Mouse (Mus musculus) embryo, embryonic 9.5 days (tissue): Measurements from ENCODE around the gene Lca5.

Experiments used
- DNase-seq: peaks from one replicate; pipeline ENCODE4 v3.0.0-alpha.2; 2017; ENCODE audit errors: extremely low spot score

Lca5 gene

DNA sequence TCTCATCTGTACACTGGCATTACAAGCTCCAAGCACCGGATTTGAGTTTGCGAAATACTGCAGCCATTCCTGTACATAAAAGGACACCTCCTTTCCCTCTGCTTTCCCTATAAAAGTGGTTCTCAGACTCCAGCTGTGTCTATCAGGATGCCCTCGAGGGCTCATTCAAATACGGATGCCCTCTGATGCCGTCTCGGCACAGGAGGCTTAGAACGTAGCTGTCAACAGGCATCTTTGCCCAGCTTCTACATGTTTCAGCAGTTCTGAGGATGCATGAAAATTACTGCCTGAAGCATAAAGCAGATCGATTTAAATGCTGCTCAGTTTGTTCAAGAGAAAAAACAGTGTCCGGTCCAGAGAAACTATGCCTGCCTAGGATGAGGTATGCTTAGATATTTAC lies 51.4 kb downstream of the Lca5 start:
- DNase-seq = no peak

DNA sequence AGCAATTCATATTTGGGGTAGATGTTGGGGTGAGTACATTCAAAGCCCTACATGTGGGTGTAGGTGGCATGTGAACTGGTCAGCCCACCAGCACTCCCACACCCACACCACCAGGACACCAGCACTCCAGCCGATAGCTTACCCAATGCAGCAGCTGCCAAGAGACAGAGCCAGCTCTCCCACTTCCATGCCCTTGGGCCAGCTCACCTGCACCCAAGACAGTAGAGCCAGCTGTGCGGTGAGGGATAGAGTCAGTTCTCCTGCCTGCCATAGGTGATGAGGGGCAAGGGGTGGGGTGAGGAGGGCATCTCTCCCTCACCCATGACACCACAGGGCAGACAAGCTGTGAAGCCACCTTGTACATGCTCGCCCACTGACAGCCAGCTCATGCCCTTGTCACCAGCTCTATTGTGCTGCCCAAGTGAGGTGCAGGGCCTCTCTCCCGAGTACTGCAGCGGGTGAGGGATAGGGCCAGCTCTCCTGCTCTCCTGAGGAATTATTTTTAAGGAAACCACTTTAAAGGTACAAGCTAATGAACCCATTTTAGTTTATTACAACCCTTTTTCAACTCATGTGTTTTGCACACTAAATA lies 54.6 kb downstream of the Lca5 start:
- no peak for DNase-seq

DNA sequence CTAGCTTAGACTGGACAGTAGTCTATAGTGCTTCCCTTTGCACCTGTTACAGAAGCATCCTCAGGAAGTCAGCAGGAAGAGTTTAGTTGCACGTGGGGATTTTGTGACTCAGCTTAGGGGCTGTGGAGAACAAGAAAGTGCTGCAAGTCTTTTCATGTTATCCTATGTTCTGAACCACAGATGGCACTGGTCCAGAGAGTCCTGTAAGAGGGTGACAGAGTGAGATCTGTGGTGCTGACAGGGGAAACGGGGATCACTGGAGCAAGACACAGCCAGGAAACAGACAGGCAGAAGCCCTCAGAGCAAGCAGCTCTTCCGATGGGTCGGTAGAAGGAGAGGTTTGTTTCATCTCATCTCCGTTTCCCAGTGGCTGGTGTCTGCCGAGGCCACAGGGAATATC lies 55.6 kb downstream of the Lca5 start:
- no peak for DNase-seq

DNA sequence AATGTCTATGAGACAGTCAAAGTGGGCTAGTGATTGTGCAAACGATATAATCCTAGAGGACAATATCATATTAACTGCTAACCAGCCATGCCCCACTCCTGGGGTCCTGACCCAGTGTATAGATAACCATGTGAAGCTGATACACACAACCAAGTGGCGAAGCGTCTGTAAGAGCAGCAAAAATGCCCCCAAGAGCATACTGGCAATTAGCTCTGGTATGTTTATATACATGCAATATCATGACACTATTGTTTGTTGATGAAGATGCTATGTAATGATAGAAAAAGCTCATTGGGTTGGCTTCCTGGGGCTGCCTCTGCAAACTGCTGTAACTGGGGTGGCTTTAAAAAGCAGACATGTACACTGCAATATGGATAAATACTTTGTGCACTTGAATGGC lies 57.7 kb downstream of the Lca5 start:
- no peak for DNase-seq

DNA sequence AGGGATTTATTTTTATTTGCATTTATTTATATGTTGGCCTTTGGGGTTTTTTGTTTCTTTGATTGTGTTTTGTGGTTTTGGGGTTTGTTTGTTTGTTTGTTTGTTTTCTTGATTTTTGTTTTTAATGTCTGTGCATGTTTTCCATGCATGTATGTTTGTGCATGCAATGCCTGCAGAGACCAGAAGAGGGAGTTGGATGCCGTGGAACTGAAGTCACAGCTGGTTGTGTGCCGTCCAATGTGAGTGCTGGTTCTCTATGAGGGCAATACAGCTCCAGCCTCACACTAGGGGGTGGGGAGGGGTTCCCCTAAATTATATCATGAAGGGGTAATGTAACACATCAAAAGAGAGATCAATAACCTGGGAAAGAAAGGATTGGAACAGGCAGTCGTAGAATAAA lies 58.2 kb downstream of the Lca5 start:
- no peak for DNase-seq

DNA sequence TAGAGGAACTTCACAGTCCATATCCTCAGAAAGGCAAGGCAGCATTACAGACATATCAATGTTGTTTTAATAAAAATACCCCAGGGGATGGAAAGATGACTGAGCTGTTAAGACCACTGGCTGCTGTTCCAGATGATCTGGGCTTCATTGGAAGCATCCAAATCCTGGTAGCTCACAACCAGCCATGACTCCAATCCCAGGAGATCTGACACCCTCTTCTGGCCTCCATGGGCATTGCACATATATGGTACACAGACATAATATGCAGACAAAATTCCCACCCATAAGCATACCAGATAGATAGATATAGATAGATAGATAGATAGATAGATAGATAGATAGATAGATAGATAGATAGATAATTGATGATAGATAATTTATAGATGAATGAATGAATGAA lies 59.6 kb downstream of the Lca5 start:
- no peak for DNase-seq

DNA sequence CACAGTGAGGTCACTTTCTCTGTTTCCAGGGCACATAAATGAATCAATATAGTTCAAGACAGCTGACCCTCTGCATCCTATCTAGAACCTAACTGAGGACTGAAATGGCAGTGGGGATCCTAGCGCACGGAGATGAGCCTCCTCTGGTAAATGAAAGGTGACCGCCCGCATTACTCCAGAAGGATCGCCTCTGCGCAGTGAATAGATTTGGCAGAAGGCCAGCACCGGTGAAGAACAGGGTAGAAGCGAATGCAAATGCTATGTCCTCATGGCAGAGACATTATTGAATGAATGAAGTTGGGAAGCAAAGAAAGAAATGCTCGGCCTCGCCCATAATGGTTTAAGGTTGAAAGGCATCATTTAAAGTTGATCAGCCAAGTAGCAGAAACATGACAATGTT lies 61.3 kb downstream of the Lca5 start:
- DNase-seq = no peak

DNA sequence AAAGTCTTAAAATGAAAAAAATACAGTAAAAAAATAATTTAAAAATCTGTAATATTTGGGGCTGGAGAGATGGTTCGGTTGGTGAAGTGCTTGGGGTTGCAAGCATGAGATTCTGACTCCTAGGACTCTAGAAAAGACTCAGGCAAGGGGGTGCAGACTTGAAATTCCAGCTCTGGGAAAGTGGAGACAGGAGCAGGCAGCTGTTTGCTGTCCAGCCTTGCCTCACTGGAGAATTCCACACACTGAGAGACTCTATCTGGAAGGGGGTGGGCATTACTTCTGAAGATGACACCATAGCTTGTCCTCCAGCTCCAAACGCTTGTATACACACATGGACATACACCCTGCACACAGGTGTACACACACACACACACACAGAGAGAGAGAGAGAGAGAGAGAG lies 63.8 kb downstream of the Lca5 start:
- DNase-seq = no peak

DNA sequence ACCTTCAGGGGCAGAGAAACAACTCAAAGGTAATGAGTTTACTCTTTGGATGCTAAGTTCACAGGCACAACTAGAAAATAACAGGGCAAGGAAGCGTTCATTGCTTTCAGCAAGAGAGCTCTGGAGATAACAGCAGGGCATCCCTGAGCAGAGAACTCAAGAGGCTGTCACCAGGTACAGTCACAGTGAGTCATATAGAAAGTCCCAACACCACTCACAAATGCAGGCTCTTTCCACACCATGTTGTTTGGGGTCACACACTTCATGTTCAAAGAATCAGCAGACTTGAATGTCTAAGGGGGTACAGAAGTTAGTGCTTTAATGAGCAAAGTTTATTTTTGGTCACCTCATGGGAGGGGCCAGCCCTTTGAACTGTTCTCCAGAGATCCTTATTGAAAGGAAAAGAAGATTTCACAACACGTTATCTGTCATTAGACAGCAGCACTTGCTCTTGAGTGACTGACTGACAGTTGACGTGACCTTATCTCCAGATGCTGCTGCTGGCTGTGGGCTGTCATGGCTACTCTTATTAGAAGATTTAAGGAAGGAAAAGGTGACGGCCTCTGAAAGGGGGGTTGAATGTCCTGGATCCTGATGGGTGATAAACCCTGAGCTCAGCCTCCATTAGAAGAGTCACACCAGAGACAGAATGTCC lies 65.3 kb downstream of the Lca5 start:
- DNase-seq = no peak

DNA sequence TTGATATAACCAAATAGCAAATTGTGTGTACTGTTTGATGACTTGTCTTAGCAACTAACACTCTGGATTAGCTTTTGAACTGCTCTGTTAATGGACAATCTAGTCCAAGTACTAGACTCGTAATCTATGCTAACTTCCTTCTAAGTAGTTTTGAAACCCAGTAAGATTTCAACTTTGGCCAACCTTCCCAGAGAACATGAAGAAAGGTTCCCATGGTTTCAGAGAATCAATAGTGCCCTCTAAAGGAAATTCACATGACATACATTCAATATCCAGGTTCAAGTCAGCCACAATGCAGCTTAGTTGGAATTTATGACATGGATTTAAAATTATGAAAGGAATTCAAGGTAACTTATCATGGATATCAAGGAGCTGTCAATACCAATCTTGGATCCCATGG lies 70.0 kb downstream of the Lca5 start:
- no peak for DNase-seq

DNA sequence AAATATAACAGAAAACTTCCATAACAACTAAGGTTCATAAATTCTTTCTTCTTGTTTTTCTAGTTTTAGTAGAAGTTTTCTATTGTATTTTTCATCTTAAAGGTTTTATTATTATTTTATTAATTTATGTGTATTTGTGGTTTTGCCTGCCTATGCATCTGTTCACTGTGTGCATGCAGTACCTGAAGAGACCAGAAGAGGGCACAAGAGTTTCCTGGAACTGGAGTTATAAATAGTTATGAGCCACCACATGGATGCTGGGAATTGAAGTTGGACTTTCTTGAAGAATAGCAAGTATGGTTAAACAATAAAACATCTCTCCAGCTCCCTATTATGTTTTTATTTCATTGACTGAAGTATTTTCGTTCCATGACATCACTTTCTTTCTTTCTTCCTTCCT lies 72.7 kb downstream of the Lca5 start:
- DNase-seq = no peak

DNA sequence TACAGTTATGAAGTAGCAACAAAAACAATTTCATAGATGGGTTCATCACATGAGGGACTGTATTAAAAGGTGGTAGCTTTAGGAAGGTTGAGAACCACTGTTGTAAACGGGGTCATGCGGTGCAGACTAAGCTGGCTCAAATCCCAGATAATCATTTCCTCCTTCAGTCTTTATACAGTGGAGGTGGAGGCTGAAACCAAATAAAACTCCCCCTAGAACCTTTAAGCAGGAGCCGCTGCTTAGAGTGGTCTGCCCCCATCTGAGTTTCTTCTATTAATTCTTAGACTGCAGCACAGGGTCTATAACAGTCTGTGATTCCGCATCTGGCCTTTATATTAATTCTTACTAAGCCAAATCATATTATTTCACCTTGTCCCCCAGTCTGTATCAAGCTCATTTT lies 85.1 kb downstream of the Lca5 start:
- no peak for DNase-seq

DNA sequence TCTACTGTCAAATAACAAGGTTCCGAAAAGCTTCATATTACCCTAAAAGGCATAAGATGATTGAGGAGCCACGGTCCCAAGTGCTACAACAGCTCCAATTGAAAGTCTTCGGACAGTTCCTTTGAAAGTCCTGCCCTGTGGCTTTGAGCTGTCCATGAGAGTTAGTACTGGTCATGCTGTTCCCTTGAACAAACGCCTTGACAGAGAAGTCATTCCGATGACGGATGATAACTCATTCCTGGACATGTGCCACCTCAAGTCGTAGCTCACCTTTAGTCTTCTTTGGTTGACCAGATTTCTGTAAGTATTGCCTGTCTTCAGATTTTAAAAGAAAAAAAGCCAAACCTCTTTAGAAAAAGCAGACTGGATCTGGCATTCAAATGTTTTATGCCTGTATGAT lies 87.6 kb downstream of the Lca5 start:
- DNase-seq = peak; percentile 10

DNA sequence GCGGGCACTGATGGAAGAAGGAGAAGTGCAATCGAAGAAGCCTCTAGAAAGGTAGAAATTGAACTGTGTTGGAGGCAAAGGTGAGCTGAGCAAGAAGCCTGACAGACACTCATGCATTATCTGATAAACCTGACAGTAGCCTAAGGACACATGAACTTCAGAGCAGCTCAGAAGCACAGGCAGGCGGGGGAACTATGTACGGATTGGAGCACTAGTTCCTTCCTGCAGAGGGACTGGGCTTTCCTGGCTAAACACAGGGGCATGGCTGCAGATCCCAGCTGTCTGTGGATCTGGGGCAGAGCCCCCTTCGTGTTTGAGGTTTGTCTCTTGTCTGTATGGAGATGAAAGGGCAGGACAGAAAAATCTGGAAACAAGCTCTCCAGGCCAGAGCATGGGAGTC lies 89.8 kb downstream of the Lca5 start:
- no peak for DNase-seq

DNA sequence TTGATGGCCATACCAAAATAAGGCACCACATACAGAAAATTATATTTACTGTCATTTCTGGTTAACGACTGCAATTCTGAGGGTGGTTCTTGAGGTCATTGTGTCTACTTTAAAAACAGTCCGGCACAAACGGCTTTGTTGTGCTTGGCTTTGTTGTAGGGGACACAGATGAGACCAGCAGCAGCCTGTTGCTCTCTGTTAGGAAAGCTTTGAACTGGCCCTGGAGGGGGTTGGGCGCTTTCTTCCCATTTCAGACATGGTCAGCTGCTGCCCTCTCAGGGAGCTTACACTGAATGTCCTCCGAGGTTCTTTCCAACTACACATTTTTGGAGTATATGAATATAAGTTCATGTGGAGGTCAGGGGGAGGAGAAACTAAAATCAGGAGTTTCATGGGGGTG lies 90.3 kb downstream of the Lca5 start:
- peak; percentile 71 for DNase-seq

DNA sequence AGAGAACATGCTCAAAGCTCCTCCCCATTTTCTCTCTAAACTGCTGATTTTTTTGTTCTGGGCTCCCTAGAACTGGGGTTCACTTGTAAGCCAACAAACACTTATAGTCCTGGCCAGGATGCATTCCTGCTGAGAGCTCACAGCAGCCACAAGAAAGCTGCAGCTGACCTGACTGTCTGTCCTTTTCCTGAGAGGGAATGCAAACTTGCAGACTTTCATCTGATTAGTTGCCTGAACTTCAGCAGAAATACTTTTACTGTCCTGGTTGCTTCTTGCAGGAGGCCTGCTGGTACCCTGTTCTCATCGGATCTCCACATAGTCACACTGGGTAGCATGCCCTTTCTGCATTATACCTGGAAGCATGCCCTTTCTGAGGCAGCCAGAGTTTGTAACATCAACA lies 91.0 kb downstream of the Lca5 start:
- peak; percentile 36 for DNase-seq

DNA sequence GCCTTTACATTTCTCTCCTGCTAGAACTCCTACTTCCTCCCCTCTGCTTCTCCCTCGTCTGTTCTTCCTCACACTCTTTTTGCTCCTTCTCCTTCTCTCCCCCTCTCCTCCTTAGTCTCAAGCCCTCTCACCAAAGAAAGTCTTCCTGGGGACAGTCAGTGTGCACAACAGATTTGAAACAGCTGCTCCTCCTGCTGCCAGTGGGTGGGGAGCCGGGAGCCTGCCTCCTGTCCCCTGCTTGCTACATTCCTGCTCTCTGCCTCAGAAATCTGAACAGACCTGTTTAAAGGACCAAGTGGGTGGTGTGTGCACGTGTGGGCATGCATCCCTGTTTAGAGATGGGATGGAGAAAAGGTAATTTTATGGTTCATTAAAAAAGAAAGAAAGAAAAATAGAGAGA lies 91.4 kb downstream of the Lca5 start:
- peak; percentile 61 for DNase-seq

DNA sequence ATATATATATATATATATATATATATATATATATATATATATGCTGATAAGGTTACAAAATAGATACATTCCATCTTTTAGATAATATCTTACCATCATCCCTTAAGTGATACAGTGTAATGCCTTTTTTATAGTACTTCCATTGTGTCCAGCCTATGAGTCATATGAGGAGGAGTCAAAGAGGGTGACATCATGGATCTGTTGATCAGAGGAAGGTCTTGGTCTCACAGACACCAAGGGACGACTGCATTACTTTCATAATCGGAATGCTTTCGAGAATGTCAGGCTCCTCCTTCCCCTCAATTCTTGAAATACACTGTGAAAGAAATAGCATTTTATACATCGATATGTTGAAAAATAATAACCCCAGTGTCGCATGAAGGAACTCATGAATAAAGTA lies 93.4 kb downstream of the Lca5 start:
- no peak for DNase-seq

DNA sequence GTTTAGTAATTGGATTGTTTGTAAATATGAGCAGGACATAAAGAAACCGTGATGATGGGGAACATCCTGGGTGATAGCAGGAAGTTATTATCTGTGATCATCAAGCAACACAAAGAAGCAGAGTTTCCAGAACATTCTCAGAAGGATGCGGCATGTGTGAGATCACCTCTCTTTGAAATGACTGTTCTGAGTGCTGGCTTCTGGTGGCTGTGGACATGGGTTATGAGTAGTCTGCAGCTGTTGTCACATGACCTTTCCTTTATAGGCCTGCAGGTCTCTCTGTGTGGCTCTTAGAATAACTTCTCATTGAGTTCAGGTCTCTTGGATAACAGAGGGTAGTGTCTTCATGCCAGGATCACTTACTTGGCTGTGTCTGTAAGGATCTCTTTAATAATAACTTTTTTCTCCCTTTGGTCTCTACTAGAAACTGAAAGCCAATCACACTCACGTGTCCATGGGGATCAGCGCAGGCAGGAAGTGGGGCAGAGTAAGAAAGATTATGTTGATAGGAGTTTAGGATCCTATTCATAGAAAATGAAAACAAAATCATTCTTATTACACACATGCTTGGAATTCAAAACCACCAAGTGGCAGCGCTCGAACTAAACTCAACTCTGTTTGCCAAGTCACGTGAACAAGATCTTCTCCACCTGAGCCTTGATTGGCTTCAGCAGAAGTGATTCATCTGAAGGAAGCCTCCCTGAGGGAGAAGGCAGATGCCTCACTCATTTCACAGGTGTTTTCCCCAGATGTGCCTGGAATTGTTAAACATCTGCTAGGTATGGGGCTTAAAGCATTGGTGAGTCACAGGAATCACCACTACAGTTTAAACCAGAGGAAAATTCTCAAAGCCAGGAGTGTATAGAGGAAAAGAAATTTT lies 98.2 kb downstream of the Lca5 start:
- DNase-seq = no peak
